ENCODE assay signal across 11 mouse cellular contexts in genomic region chr4:82415817-82416216, GRCm38 (mm10).
DNase-seq lines count a peak whose midpoint lies in the region; ATAC-seq and TF ChIP-seq lines count a peak whose summit lies in the region.
"Had no signal": no experiment of that assay in that cellular context is flagged by ENCODE, and none has a peak within 500 bp of the region (broad histone marks: within the 10 kb centered on the region; RNA-seq: fewer than 3 reads in every experiment).

No protein-coding gene starts in this region.

- peak; percentile 81 for DNase-seq in heart, embryonic 10.5 days (ENCODE audit: low spot score)
- DNase-seq in heart, adult 8-10 months (ENCODE audit: low spot score) = no peak
- DNase-seq in cerebellum, postnatal 25 days = peak; percentile 62 to 73
- no peak for DNase-seq in limb, embryonic 14.5 days (ENCODE audit: low spot score)
- no peak for DNase-seq in spleen, postnatal 36 days (ENCODE audit: low spot score in 2 of 2)
- DNase-seq in yolk sac, embryonic 10.5 days (ENCODE audit: low spot score) = no peak
- DNase-seq: kidney, postnatal 36 days; retina, postnatal 1 day had no signal

- ATAC-seq in limb, embryonic 14.5 days (ENCODE audit: low FRiP score, low read depth) = no peak
- no peak for ATAC-seq in liver, embryonic 12.5 days
- ATAC-seq: intestine, embryonic 16.5 days had no signal

- H3K9me3 ChIP-seq in heart, embryonic 10.5 days = no peaks in the 10 kb centered on the region
- no peaks in the 10 kb centered on the region for H3K9me3 ChIP-seq in limb, embryonic 14.5 days (ENCODE audit: control insufficient read depth, low read length)
- H3K9me3 ChIP-seq in liver, embryonic 12.5 days (replicated peaks) = no peaks in the 10 kb centered on the region

- no peak overlapping the region for H3K9ac ChIP-seq in limb, embryonic 14.5 days (ENCODE audit: low read depth, low read length, severe bottlenecking)
- no peak overlapping the region for H3K9ac ChIP-seq in liver, embryonic 12.5 days

- H3K4me1 ChIP-seq in heart, embryonic 10.5 days = peaks cover 46% of the 10 kb centered on the region
- peaks cover 33% of the 10 kb centered on the region for H3K4me1 ChIP-seq in brown adipose tissue, adult 24 weeks (ENCODE audit: control insufficient read depth, insufficient read depth, insufficient read length, low read length)
- H3K4me1 ChIP-seq in limb, embryonic 14.5 days (ENCODE audit: control insufficient read depth, insufficient read depth, low read length) = peaks cover 31% of the 10 kb centered on the region
- H3K4me1 ChIP-seq in liver, embryonic 12.5 days = 0 out of 2 replicates have a peak, but pooled peaks cover 10% of the 10 kb centered on the region

- TF ChIP-seq POLR2A in limb, embryonic 14.5 days (IDR thresholded peaks at IDR 0.05; ENCODE audit: borderline replicate concordance, extremely low read depth, insufficient read depth, insufficient read length) = no peak

- no peak overlapping the region for H3K4me3 ChIP-seq in heart, embryonic 10.5 days
- no peak overlapping the region for H3K4me3 ChIP-seq in brown adipose tissue, adult 24 weeks (ENCODE audit: insufficient read depth, low read depth, low read length)
- no peak overlapping the region for H3K4me3 ChIP-seq in limb, embryonic 14.5 days (replicated peaks; ENCODE audit: low read length)
- no peak overlapping the region for H3K4me3 ChIP-seq in liver, embryonic 12.5 days

- 17% methylated on average over 4 of the region's 4 CpGs for WGBS in heart, embryonic 10.5 days
- WGBS in limb, embryonic 14.5 days = 46% methylated on average over 4 of the region's 4 CpGs
- 48% methylated on average over 4 of the region's 4 CpGs for WGBS in liver, embryonic 12.5 days (ENCODE audit: insufficient replicate concordance)

- H3K4me2 ChIP-seq in limb, embryonic 14.5 days (replicated peaks; ENCODE audit: low read depth, low read length, severe bottlenecking) = no peak overlapping the region
- H3K4me2 ChIP-seq in liver, embryonic 12.5 days = no peak overlapping the region

- no peaks in the 10 kb centered on the region for H3K27me3 ChIP-seq in heart, embryonic 10.5 days (ENCODE audit: insufficient read depth, poor library complexity, severe bottlenecking)
- H3K27me3 ChIP-seq in limb, embryonic 14.5 days (ENCODE audit: control insufficient read depth, insufficient read depth, low read length) = no peaks in the 10 kb centered on the region
- H3K27me3 ChIP-seq in liver, embryonic 12.5 days (replicated peaks) = no peaks in the 10 kb centered on the region

- no peaks in the 10 kb centered on the region for H3K36me3 ChIP-seq in heart, embryonic 10.5 days
- peaks cover 5% of the 10 kb centered on the region for H3K36me3 ChIP-seq in limb, embryonic 14.5 days (ENCODE audit: control insufficient read depth, insufficient read depth, low read length)
- no peaks in the 10 kb centered on the region for H3K36me3 ChIP-seq in liver, embryonic 12.5 days

- H3K27ac ChIP-seq in heart, embryonic 10.5 days = peak overlapping the region; percentile 48; the same call in 1 of the 2 replicates
- H3K27ac ChIP-seq in brown adipose tissue, adult 24 weeks (replicated peaks; ENCODE audit: low read depth, low read length) = 0 out of 2 replicates have a peak overlapping the region, but pooled peaks have one; percentile 33
- peak overlapping the region; percentile 67 for H3K27ac ChIP-seq in limb, embryonic 14.5 days (replicated peaks; ENCODE audit: low read depth, low read length)
- no peak overlapping the region for H3K27ac ChIP-seq in liver, embryonic 12.5 days

Comparison
In these comparisons a context has a peak if more than half of its experiments do, and no peak if none do; other contexts are left out.
1. DNase-seq: peak in heart, embryonic 10.5 days (single experiment) and cerebellum, postnatal 25 days (2 of 2); none in heart, adult 8-10 months (single experiment), limb, embryonic 14.5 days (single experiment), spleen, postnatal 36 days (0 of 2) and yolk sac, embryonic 10.5 days (single experiment).